Mouse (Mus musculus) kidney, embryonic 16.5 days (tissue): Measurements from ENCODE around the gene Fgfr2. TPM values are rescaled to one million over a fixed set of nuclear protein-coding genes. Genes with fewer than 3 reads are reported as not detected.
A peak's percentile ranks its signal among the peaks of the same experiment; 100 is the strongest.

Source experiments
- ATAC-seq: fragments of 200-750 bp; cut with Nextera tagmentation; 2 replicates; pipeline ENCODE4 v1.8.0; 2017; ENCODE audit warnings: moderate TSS enrichment; ENCODE audit not compliant: low FRiP score, low TSS enrichment
- H3K27ac ChIP-seq: fragments of 300-500 bp; sonication (generic); 2 replicates; pipeline ENCODE4 v1.5.1; 2014; ENCODE audit warnings: low read length
- H3K27me3 ChIP-seq: fragments of 300-500 bp; sonication (generic); 2 replicates; pipeline ENCODE4 v1.6.1; 2014; ENCODE audit warnings: low read length, control low read depth, mixed read lengths; ENCODE audit not compliant: insufficient read depth
- H3K36me3 ChIP-seq: fragments of 300-500 bp; sonication (generic); 2 replicates; pipeline ENCODE4 v1.6.1; 2014; ENCODE audit warnings: low read length, control low read depth, mixed read lengths; ENCODE audit not compliant: insufficient read depth
- H3K4me1 ChIP-seq: fragments of 300-500 bp; sonication (generic); 2 replicates; pipeline ENCODE4 v1.6.1; 2014; ENCODE audit warnings: low read length, control low read depth, mixed read lengths; ENCODE audit not compliant: insufficient read depth
- H3K4me2 ChIP-seq: fragments of 300-500 bp; sonication (generic); replicated peaks from 2 replicates; pipeline ENCODE4 v1.6.1; 2014; ENCODE audit warnings: low read depth, low read length
- H3K4me3 ChIP-seq: fragments of 300-500 bp; sonication (generic); 2 replicates; pipeline ENCODE4 v1.5.1; 2014; ENCODE audit warnings: mild to moderate bottlenecking, low read length
- H3K9ac ChIP-seq: fragments of 300-500 bp; sonication (generic); replicated peaks from 2 replicates; pipeline ENCODE4 v1.6.1; 2014; ENCODE audit warnings: low read length
- H3K9me3 ChIP-seq: fragments of 300-500 bp; sonication (generic); 2 replicates; pipeline ENCODE4 v1.6.1; 2016; ENCODE audit warnings: low read length, control low read depth
- WGBS: fragments of 180-500 bp; shearing (Covaris S2); extraction: QIAGEN DNeasy Blood & Tissue Kit; methylation state at CpG from one replicate; pipeline ENCODE4 v1.1.7; 2014; 5-methylcytosine and 5-hydroxymethylcytosine counted together
- polyA plus RNA-seq: library from polyadenylated mRNA; unstranded; fragments of >200 nt; fragmentation: Nextera tagmentation; extraction: Ambion mirVana; gene quantifications from 2 replicates; pipeline ENCODE4 v1.2.1, GENCODE M21; 2015

The Fgfr2 gene
- polyA plus RNA-seq, 1 experiment from 2014 or later = 118 TPM

DNA sequence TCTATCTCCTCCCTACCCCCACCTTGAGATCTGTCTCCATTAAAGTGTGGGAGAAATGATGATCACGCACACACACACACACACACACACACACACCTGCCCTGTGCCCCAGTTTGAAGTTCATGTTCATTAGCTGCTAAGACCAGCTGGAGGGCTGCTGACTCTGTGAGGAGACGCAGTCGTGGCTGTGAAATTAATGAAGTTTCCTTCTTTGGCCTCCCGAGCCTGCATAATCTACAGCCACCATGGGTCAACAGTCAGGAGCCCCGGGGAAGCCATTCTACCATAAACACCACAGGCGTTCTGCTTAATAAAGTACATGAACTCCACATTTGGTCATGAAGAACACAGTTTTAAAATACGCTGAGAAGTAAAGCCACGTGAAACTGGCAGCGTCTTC is 706.3 kb downstream of the Fgfr2 start:
- Histone ChIP-seq H3K27ac (no peak overlapping the region), H3K27me3 (no peaks in the 10 kb centered on the region), H3K36me3 (no peaks in the 10 kb centered on the region), H3K4me3 (no peak overlapping the region), H3K9ac (no peak overlapping the region), H3K9me3 (peaks cover 4% of the 10 kb centered on the region; the same call in 1 of the 2 replicates), H3K4me1 (peaks cover 11% of the 10 kb centered on the region; the same call in 1 of the 2 replicates), H3K4me2 (no peak overlapping the region)
- peak; percentile 61 for ATAC-seq
- 18% methylated on average over 9 of the region's 9 CpGs for WGBS

DNA sequence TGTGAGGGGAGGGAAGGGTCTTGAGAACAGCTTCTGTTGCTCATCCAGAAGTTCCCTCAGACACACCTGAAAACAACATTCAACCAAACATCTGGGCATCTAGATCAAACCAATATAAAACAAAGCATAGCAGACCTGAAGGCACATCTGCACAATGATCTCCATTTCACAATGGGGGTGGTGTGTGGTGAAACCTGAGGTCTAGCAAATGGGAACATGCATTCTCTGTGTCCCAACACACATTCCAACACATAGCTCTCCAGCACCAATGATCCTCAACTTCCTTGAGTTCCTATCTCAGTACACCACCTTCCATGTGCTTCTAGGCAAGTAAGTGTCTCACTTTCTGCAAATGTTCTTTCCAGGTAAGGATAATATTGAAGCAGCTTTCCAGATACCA is 707.3 kb downstream of the Fgfr2 start:
- Histone ChIP-seq H3K9me3 (peaks cover 4% of the 10 kb centered on the region; the same call in 1 of the 2 replicates), H3K27me3 (no peaks in the 10 kb centered on the region), H3K9ac (no peak overlapping the region), H3K36me3 (no peaks in the 10 kb centered on the region), H3K4me3 (no peak overlapping the region), H3K27ac (no peak overlapping the region), H3K4me1 (peaks cover 11% of the 10 kb centered on the region; the same call in 1 of the 2 replicates), H3K4me2 (no peak overlapping the region)
- ATAC-seq = no peak

- peaks cover 10% of the 10 kb centered on the region; the same call in 1 of the 2 replicates for H3K4me1 ChIP-seq
- no peak overlapping the region for H3K27ac ChIP-seq
- H3K4me2 ChIP-seq = no peak overlapping the region
- H3K36me3 ChIP-seq = no peaks in the 10 kb centered on the region
- no peaks in the 10 kb centered on the region for H3K27me3 ChIP-seq
- no peak overlapping the region for H3K4me3 ChIP-seq
- no peaks in the 10 kb centered on the region for H3K9me3 ChIP-seq
- no peak for ATAC-seq
- WGBS = 27% methylated on average over 2 of the region's 2 CpGs
- H3K9ac ChIP-seq = no peak overlapping the region
Measured at GRCm38 (mm10) chr7:132412520-132412919, 710.6 kb downstream of the Fgfr2 start.

GRCm38 (mm10) chr7:132411708-132412107 is 711.4 kb downstream of the Fgfr2 start:
- no peak overlapping the region for H3K27ac ChIP-seq
- 75% methylated on average over 2 of the region's 2 CpGs for WGBS
- H3K36me3 ChIP-seq = no peaks in the 10 kb centered on the region
- H3K4me1 ChIP-seq = peaks cover 4% of the 10 kb centered on the region; the same call in 1 of the 2 replicates
- no peak overlapping the region for H3K4me3 ChIP-seq
- H3K9ac ChIP-seq = no peak overlapping the region
- ATAC-seq = no peak
- no peak overlapping the region for H3K4me2 ChIP-seq
- H3K27me3 ChIP-seq = no peaks in the 10 kb centered on the region
- no peaks in the 10 kb centered on the region for H3K9me3 ChIP-seq

- Histone ChIP-seq H3K9me3 (no peaks in the 10 kb centered on the region), H3K4me2 (no peak overlapping the region), H3K4me3 (no peak overlapping the region), H3K9ac (no peak overlapping the region), H3K4me1 (no peaks in the 10 kb centered on the region), H3K27ac (no peak overlapping the region), H3K36me3 (no peaks in the 10 kb centered on the region), H3K27me3 (no peaks in the 10 kb centered on the region)
- WGBS = 83% methylated on average over 4 of the region's 4 CpGs
- ATAC-seq = no peak
Measured at GRCm38 (mm10) chr7:132410958-132411357, 712.2 kb downstream of the Fgfr2 start.

GRCm38 (mm10) chr7:132409890-132410289 is 713.3 kb downstream of the Fgfr2 start:
- H3K4me3 ChIP-seq = no peak overlapping the region
- H3K27me3 ChIP-seq = no peaks in the 10 kb centered on the region
- no peak overlapping the region for H3K27ac ChIP-seq
- no peak overlapping the region for H3K9ac ChIP-seq
- no peak for ATAC-seq
- no peaks in the 10 kb centered on the region for H3K9me3 ChIP-seq
- H3K4me2 ChIP-seq = no peak overlapping the region
- no peaks in the 10 kb centered on the region for H3K36me3 ChIP-seq
- WGBS = 89% methylated on average over 3 of the region's 3 CpGs
- no peaks in the 10 kb centered on the region for H3K4me1 ChIP-seq

DNA sequence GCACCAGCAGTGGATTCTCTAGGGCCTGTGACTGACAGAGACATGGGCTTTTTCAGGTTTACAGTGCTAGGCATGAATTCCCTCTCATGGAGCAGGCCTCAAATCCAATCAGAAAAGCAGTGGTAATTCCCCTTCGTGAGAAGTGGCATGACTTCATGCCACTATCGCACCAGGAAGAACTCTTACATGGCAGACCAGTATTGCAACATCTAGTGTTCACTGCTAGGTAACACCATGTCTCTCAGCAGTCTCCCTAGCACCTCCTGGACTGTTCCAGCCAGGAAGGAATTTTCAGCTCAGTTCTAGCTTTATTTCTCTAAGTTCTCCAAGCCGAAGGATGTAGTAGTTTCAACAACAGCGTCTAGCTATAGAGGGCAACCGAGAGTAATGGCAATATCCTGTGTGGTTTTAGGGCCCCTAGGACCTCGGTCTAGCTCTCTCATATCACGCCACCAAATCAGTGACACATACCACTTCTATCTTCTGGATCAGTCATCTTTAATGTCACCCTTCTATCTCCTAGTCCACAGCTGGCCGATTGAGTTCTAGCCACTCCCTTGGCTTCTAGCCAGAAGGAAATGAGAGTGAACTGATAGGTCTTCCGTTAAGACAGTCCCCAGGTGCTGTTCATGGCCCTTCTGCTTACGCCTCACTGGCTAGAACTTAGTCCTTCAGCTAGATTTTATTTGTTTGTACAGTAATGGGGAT is 720.6 kb downstream of the Fgfr2 start:
- WGBS = 68% methylated on average over 10 of the region's 10 CpGs
- Histone ChIP-seq H3K27ac (no peak overlapping the region), H3K4me1 (no peaks in the 10 kb centered on the region), H3K36me3 (no peaks in the 10 kb centered on the region), H3K9me3 (no peaks in the 10 kb centered on the region), H3K4me3 (no peak overlapping the region), H3K9ac (no peak overlapping the region), H3K4me2 (no peak overlapping the region), H3K27me3 (no peaks in the 10 kb centered on the region)
- no peak for ATAC-seq

DNA sequence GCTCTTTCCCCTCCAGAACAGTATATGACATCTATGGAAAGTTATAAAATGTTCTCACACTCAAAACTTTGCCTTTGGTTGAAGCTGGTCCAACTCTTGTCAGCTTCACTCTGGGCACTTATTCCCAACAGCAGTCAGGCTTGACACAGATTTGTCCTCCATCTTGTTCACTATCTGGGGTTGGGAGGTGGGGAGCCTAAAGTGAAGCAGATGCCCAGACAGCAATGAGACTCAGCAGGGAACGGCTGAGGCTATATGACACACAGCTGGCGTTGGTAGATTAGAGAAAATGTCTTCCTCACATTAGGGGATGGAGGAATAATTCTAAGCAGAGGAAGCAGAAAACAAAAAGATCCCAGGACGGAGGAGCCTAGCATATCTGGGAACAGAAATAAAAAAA is 724.7 kb downstream of the Fgfr2 start:
- Histone ChIP-seq H3K27me3 (no peaks in the 10 kb centered on the region), H3K27ac (no peak overlapping the region), H3K9me3 (no peaks in the 10 kb centered on the region), H3K4me3 (no peak overlapping the region), H3K4me2 (no peak overlapping the region), H3K36me3 (no peaks in the 10 kb centered on the region), H3K4me1 (peaks cover under 1% of the 10 kb centered on the region; the same call in 1 of the 2 replicates), H3K9ac (no peak overlapping the region)
- no peak for ATAC-seq
- 76% methylated on average over 3 of the region's 3 CpGs for WGBS

GRCm38 (mm10) chr7:132396661-132397322 is 726.4 kb downstream of the Fgfr2 start:
- WGBS = 69% methylated on average over 7 of the region's 7 CpGs
- Histone ChIP-seq H3K36me3 (no peaks in the 10 kb centered on the region), H3K4me2 (no peak overlapping the region), H3K4me1 (peaks cover 4% of the 10 kb centered on the region; the same call in 1 of the 2 replicates), H3K27ac (no peak overlapping the region), H3K4me3 (no peak overlapping the region), H3K9ac (no peak overlapping the region), H3K27me3 (no peaks in the 10 kb centered on the region), H3K9me3 (no peaks in the 10 kb centered on the region)
- no peak for ATAC-seq

DNA sequence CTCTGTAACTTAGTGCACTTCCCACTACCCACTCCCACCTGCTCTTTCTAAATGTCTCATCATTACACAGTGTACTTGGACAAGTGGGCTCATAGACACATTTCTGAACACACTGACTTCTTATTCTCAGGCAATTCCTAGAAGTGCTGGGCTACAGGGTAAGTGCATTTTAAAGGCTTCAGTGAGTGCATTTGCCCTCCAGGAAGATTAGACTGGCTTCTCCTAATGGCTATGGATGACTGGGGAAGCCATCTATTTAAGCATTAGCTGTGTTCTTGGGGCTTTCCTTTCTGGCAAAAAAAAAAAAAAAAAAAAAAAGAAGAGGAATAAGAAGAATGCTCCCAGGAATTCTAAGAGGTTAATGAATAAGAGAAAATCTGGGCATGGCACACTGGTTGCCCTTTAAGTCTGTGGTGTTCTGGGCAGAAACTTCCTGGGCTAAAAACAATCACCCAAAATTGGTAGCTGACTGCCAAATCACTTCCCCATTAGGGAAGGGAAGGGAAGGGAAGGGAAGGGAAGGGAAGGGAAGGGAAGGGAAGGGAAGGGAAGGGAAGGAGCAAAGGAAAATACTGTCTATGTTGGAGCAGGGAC is 729.5 kb downstream of the Fgfr2 start:
- no peak for ATAC-seq
- Histone ChIP-seq H3K27ac (no peak overlapping the region), H3K9me3 (no peaks in the 10 kb centered on the region), H3K9ac (no peak overlapping the region), H3K27me3 (no peaks in the 10 kb centered on the region), H3K4me2 (no peak overlapping the region), H3K4me3 (no peak overlapping the region), H3K4me1 (peaks cover 12% of the 10 kb centered on the region; the same call in 1 of the 2 replicates), H3K36me3 (no peaks in the 10 kb centered on the region)
